Mouse (Mus musculus) limb, embryonic 14.5 days (tissue): ENCODE measurements around the gene Cybb. TPM values are rescaled to one million over a fixed set of nuclear protein-coding genes. Genes with fewer than 3 reads are reported as not detected.

ENCODE experiments used
- ATAC-seq: fragments of 200-750 bp; cut with Nextera tagmentation; 2 replicates; pipeline ENCODE4 v1.8.0; 2017; ENCODE audit warnings: low read depth, moderate number of reproducible peaks, moderate TSS enrichment; ENCODE audit not compliant: low FRiP score
- DNase-seq: peaks from one replicate; pipeline ENCODE4 v3.0.0-alpha.2; 2015; ENCODE audit warnings: low spot score
- H3K27ac ChIP-seq: fragments of 300-500 bp; sonication (generic); replicated peaks from 2 replicates; pipeline ENCODE4 v1.5.1; 2014; ENCODE audit warnings: low read depth, mild to moderate bottlenecking, low read length, moderate library complexity, mixed read lengths
- H3K27me3 ChIP-seq: fragments of 300-500 bp; sonication (generic); 2 replicates; pipeline ENCODE4 v1.6.1; 2014; ENCODE audit warnings: low read length, mixed read lengths; ENCODE audit not compliant: control insufficient read depth, insufficient read depth
- H3K36me3 ChIP-seq: fragments of 300-500 bp; sonication (generic); 2 replicates; pipeline ENCODE4 v1.6.1; 2014; ENCODE audit warnings: mild to moderate bottlenecking, low read length, moderate library complexity, mixed read lengths; ENCODE audit not compliant: control insufficient read depth, insufficient read depth
- H3K4me1 ChIP-seq: fragments of 300-500 bp; sonication (generic); 2 replicates; pipeline ENCODE4 v1.6.1; 2014; ENCODE audit warnings: antibody characterized with exemption, low read length, mixed read lengths; ENCODE audit not compliant: control insufficient read depth, insufficient read depth
- H3K4me2 ChIP-seq: fragments of 300-500 bp; sonication (generic); replicated peaks from 2 replicates; pipeline ENCODE4 v1.6.1; 2014; ENCODE audit warnings: low read depth, mild to moderate bottlenecking, low read length, moderate library complexity; ENCODE audit not compliant: severe bottlenecking
- H3K4me3 ChIP-seq: fragments of 300-500 bp; sonication (generic); replicated peaks from 2 replicates; pipeline ENCODE4 v1.5.1; 2014; ENCODE audit warnings: low read length
- H3K9ac ChIP-seq: fragments of 300-500 bp; sonication (generic); 2 replicates; pipeline ENCODE4 v1.6.1; 2014; ENCODE audit warnings: mild to moderate bottlenecking, low read depth, low read length, moderate library complexity; ENCODE audit not compliant: severe bottlenecking
- H3K9me3 ChIP-seq: fragments of 300-500 bp; sonication (generic); 2 replicates; pipeline ENCODE4 v1.6.1; 2016; ENCODE audit warnings: low read length; ENCODE audit not compliant: control insufficient read depth
- POLR2A ChIP-seq: fragments of 200-500 bp; IDR thresholded peaks from 2 replicates; pipeline ENCODE4 v1.8.0; 2012; ENCODE audit warnings: inconsistent platforms, mild to moderate bottlenecking, moderate library complexity, borderline replicate concordance; ENCODE audit not compliant: insufficient read depth, insufficient read length; ENCODE audit errors: extremely low read depth
- WGBS: fragments of 180-500 bp; shearing (Covaris S2); extraction: QIAGEN DNeasy Blood & Tissue Kit; methylation state at CpG from one replicate; pipeline ENCODE4 v1.1.7; 2014; 5-methylcytosine and 5-hydroxymethylcytosine counted together
- polyA plus RNA-seq, 2 experiments: library from polyadenylated mRNA; depleted of rRNA in 1 of 2; stranded (reverse) in 1 of 2; unstranded in 1 of 2; fragments of >200 nt; fragmentation: Nextera tagmentation in 1 of 2; extraction: Ambion mirVana in 1 of 2; gene quantifications; 2 replicates each; pipeline versions ENCODE4 v1.2.1 to v1.2.3; 2012 to 2014

The Cybb gene
- polyA plus RNA-seq, 2 experiments: 1.1 to 3.1 TPM

- DNase-seq (no peak), ATAC-seq (no peak)
- H3K9me3 ChIP-seq: no peaks in the 10 kb centered on the region
- H3K9ac ChIP-seq: no peak overlapping the region
- H3K4me3 ChIP-seq: no peak overlapping the region
- no peak overlapping the region for H3K4me2 ChIP-seq
- H3K4me1 ChIP-seq: no peaks in the 10 kb centered on the region
- no peaks in the 10 kb centered on the region for H3K36me3 ChIP-seq
- 84% methylated on average over 2 of the region's 2 CpGs for WGBS
- TF ChIP-seq POLR2A: no peak
- no peak overlapping the region for H3K27ac ChIP-seq
- H3K27me3 ChIP-seq: no peaks in the 10 kb centered on the region
These were observed 48.3 kb downstream of the Cybb start for GRCm38 (mm10) chrX:9439257-9439656.

GRCm38 (mm10) chrX:9413889-9414288, 73.7 kb downstream of the Cybb start:
- Histone ChIP-seq H3K27me3 (no peaks in the 10 kb centered on the region), H3K9me3 (no peaks in the 10 kb centered on the region), H3K4me2 (no peak overlapping the region), H3K4me3 (no peak overlapping the region), H3K9ac (no peak overlapping the region), H3K27ac (no peak overlapping the region), H3K36me3 (no peaks in the 10 kb centered on the region), H3K4me1 (no peaks in the 10 kb centered on the region)
- no peak for DNase-seq
- WGBS: 67% methylated on average over 4 of the region's 5 CpGs
- TF ChIP-seq POLR2A: no peak
- no peak for ATAC-seq

Other genes starting within 250 kb of the Cybb start
- gene Gm14862, start 230.9 kb downstream of the Cybb start, polyA plus RNA-seq (2012; rRNA removed): not detected in 2 replicates
- gene Gm14862, start 230.9 kb downstream of the Cybb start, polyA plus RNA-seq (2014; fragmentation: Nextera tagmentation; extraction: Ambion mirVana): not detected in 2 replicates
- gene Xk, start 215.0 kb downstream of the Cybb start, polyA plus RNA-seq (2012; rRNA removed): 0.84 and 0.95 TPM in 2 replicates
- gene Xk, start 215.0 kb downstream of the Cybb start, polyA plus RNA-seq (2014; fragmentation: Nextera tagmentation; extraction: Ambion mirVana): 0.80 and 0.86 TPM in 2 replicates
- gene H2al1m, start 204.0 kb downstream of the Cybb start, polyA plus RNA-seq (2012; rRNA removed): 0.85 TPM in 1 of 2 replicates, not detected in the other
- not detected in 2 replicates for gene H2al1m, start 204.0 kb downstream of the Cybb start, polyA plus RNA-seq (2014; fragmentation: Nextera tagmentation; extraction: Ambion mirVana)
- not detected in 2 replicates for gene H2al1k, start 137.1 kb downstream of the Cybb start, polyA plus RNA-seq (2012; rRNA removed)
- gene H2al1k, start 137.1 kb downstream of the Cybb start, polyA plus RNA-seq (2014; fragmentation: Nextera tagmentation; extraction: Ambion mirVana): not detected in 2 replicates
- not detected in 2 replicates for gene H2al1o, start 84.6 kb upstream of the Cybb start, polyA plus RNA-seq (2012; rRNA removed)
- gene H2al1o, start 84.6 kb upstream of the Cybb start, polyA plus RNA-seq (2014; fragmentation: Nextera tagmentation; extraction: Ambion mirVana): not detected in 2 replicates
- 23.7 and 38.6 TPM in 2 replicates for gene Dynlt3, start 175.2 kb upstream of the Cybb start, polyA plus RNA-seq (2012; rRNA removed)
- gene Dynlt3, start 175.2 kb upstream of the Cybb start, polyA plus RNA-seq (2014; fragmentation: Nextera tagmentation; extraction: Ambion mirVana): 45.8 and 58.4 TPM in 2 replicates